Mouse (Mus musculus) myocyte (in vitro differentiated cells): ENCODE results near the gene Vinac1. TPM values are rescaled to one million over a fixed set of nuclear protein-coding genes. Genes with fewer than 3 reads are reported as not detected.

Experiments used
- H3K27me3 ChIP-seq: one replicate; pipeline ENCODE4 v1.6.1; 2011; ENCODE audit not compliant: control insufficient read depth, insufficient read depth, insufficient read length
- H3K36me3 ChIP-seq: one replicate; pipeline ENCODE4 v1.6.1; 2011; ENCODE audit not compliant: control insufficient read depth, insufficient read depth
- H3K4me2 ChIP-seq: one replicate; pipeline ENCODE4 v1.6.1; 2011; ENCODE audit warnings: low read depth, control low read depth
- H3K4me3 ChIP-seq: one replicate; pipeline ENCODE4 v1.5.1; 2011; ENCODE audit warnings: mild to moderate bottlenecking, control low read depth, moderate library complexity
- H3K79me2 ChIP-seq: one replicate; pipeline ENCODE4 v1.6.1; 2011; ENCODE audit not compliant: control insufficient read depth, insufficient read depth
- H3ac ChIP-seq: one replicate; pipeline ENCODE4 v1.6.1; 2011; ENCODE audit not compliant: control insufficient read depth, insufficient read length
- CEBPB ChIP-seq: IDR thresholded peaks from 2 replicates; pipeline ENCODE4 v1.6.1; 2011; ENCODE audit warnings: mild to moderate bottlenecking, moderate library complexity; ENCODE audit not compliant: poor library complexity, insufficient read depth, severe bottlenecking
- E2F4 ChIP-seq: IDR thresholded peaks from one replicate; pipeline ENCODE4 v1.6.1; 2011; ENCODE audit warnings: mild to moderate bottlenecking, control low read depth, moderate library complexity; ENCODE audit not compliant: insufficient read depth
- MAX ChIP-seq: IDR thresholded peaks from one replicate; pipeline ENCODE4 v1.6.1; 2011; ENCODE audit warnings: low read depth, mild to moderate bottlenecking, control low read depth
- MYOD1 ChIP-seq, 3 experiments: IDR thresholded peaks; one replicate each; pipeline ENCODE4 v1.6.1; 2011; ENCODE audit warnings: control low read depth in 2 of 3, low read depth in 2 of 3, mild to moderate bottlenecking in 2 of 3, moderate library complexity in 1 of 3; ENCODE audit not compliant: insufficient read length in 2 of 3, control insufficient read depth in 1 of 3
- MYOG ChIP-seq, 3 experiments: IDR thresholded peaks; one replicate each; pipeline ENCODE4 v1.6.1; 2011; ENCODE audit warnings: control low read depth in 2 of 3, low read depth in 2 of 3, mild to moderate bottlenecking in 2 of 3; ENCODE audit not compliant: insufficient read length in 2 of 3, control insufficient read depth in 1 of 3, insufficient read depth in 1 of 3
- POLR2A ChIP-seq: IDR thresholded peaks from one replicate; pipeline ENCODE4 v1.6.1; 2011; ENCODE audit warnings: low read depth, mild to moderate bottlenecking, control low read depth, moderate library complexity; ENCODE audit not compliant: insufficient read length
- POLR2AphosphoS2 ChIP-seq: IDR thresholded peaks from one replicate; pipeline ENCODE4 v1.6.1; 2011; ENCODE audit warnings: low read depth, control low read depth; ENCODE audit not compliant: insufficient read length
- REST ChIP-seq: IDR thresholded peaks from one replicate; pipeline ENCODE4 v1.6.1; 2011; ENCODE audit warnings: mild to moderate bottlenecking, control low read depth, moderate library complexity; ENCODE audit not compliant: insufficient read depth, insufficient read length
- SRF ChIP-seq: IDR thresholded peaks from one replicate; pipeline ENCODE4 v1.6.1; 2011; ENCODE audit warnings: low read depth; ENCODE audit not compliant: control insufficient read depth, insufficient read length
- TCF12 ChIP-seq: IDR thresholded peaks from one replicate; pipeline ENCODE4 v1.6.1; 2011; ENCODE audit warnings: mild to moderate bottlenecking, control low read depth; ENCODE audit not compliant: poor library complexity, insufficient read depth, severe bottlenecking
- TCF3 ChIP-seq: IDR thresholded peaks from one replicate; pipeline ENCODE4 v1.6.1; 2011; ENCODE audit warnings: low read depth, control low read depth; ENCODE audit not compliant: insufficient read length
- USF1 ChIP-seq: IDR thresholded peaks from one replicate; pipeline ENCODE4 v1.6.1; 2011; ENCODE audit warnings: low read depth, mild to moderate bottlenecking, control low read depth, moderate library complexity
- polyA plus RNA-seq: library from polyadenylated mRNA; unstranded; fragments of >200 nt; fragmentation: generic; extraction: Trizol; gene quantifications from one replicate; pipeline ENCODE4 v1.2.1, GENCODE M21; 2012; ENCODE audit warnings: missing spikeins

Vinac1 gene
- polyA plus RNA-seq, 1 experiment = 0.06 TPM

- no peaks in the 10 kb centered on the region for H3K27me3 ChIP-seq
- H3K4me2 ChIP-seq = no peak overlapping the region
- H3K4me3 ChIP-seq = no peak overlapping the region
- TF ChIP-seq MYOD1 (IDR thresholded peaks at IDR 0.05; ENCODE audit: control insufficient read depth in 1 of 3, insufficient read length in 2 of 3, low read depth in 2 of 3) (no peak), MAX (no peak), E2F4 (no peak), MYOG (IDR thresholded peaks at IDR 0.05; ENCODE audit: control insufficient read depth in 1 of 3, insufficient read depth in 1 of 3, insufficient read length in 2 of 3, low read depth in 2 of 3) (no peak), USF1 (no peak), REST (no peak), CEBPB (no peak), TCF3 (no peak), POLR2AphosphoS2 (no peak), SRF (no peak), POLR2A (no peak), TCF12 (no peak)
- no peaks in the 10 kb centered on the region for H3K79me2 ChIP-seq
- no peak overlapping the region for H3ac ChIP-seq
- no peaks in the 10 kb centered on the region for H3K36me3 ChIP-seq
These were observed 1.2 kb downstream of the Vinac1 start for GRCm38 (mm10) chr2:129046846-129047196.

- no peaks in the 10 kb centered on the region for H3K36me3 ChIP-seq
- H3K4me3 ChIP-seq = no peak overlapping the region
- no peaks in the 10 kb centered on the region for H3K79me2 ChIP-seq
- TF ChIP-seq TCF12 = no peak
- no peak for TF ChIP-seq REST
- no peak for TF ChIP-seq TCF3
- TF ChIP-seq SRF = no peak
- TF ChIP-seq MYOD1 (IDR thresholded peaks at IDR 0.05; ENCODE audit: control insufficient read depth in 1 of 3, insufficient read length in 2 of 3, low read depth in 2 of 3) = no peak
- no peak for TF ChIP-seq MYOG (IDR thresholded peaks at IDR 0.05; ENCODE audit: control insufficient read depth in 1 of 3, insufficient read depth in 1 of 3, insufficient read length in 2 of 3, low read depth in 2 of 3)
- no peak overlapping the region for H3K4me2 ChIP-seq
- no peaks in the 10 kb centered on the region for H3K27me3 ChIP-seq
- H3ac ChIP-seq = no peak overlapping the region
These were observed 1.7 kb downstream of the Vinac1 start for GRCm38 (mm10) chr2:129046172-129046845.

DNA sequence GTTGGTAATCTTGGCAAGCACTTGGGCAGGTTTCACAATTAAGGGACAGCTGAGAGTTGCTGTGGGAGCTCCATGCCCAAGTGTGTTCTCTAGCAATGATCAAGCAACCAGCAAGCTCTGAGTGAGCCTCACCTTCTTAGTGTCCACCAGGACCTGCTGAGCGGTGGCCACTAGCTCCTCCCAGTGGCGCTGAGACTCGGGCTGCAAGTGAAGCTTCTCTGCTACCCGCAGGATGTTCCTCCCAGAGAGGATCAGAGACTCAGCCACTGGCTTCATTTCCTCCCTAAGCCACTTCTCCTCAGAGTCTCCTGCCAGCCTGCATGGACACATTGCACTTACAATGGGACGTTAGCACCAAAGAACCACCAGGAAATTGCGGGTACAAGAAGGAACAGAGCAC lies 7.4 kb downstream of the Vinac1 start:
- H3K4me2 ChIP-seq = no peak overlapping the region
- no peak overlapping the region for H3K4me3 ChIP-seq
- no peak overlapping the region for H3ac ChIP-seq
- no peaks in the 10 kb centered on the region for H3K79me2 ChIP-seq
- no peak for TF ChIP-seq CEBPB
- no peaks in the 10 kb centered on the region for H3K27me3 ChIP-seq
- no peaks in the 10 kb centered on the region for H3K36me3 ChIP-seq

GRCm38 (mm10) chr2:129038937-129039631 lies 8.9 kb downstream of the Vinac1 start:
- Histone ChIP-seq H3K79me2 (no peaks in the 10 kb centered on the region), H3K4me2 (peak overlapping the region; percentile 62), H3K27me3 (no peaks in the 10 kb centered on the region), H3K4me3 (no peak overlapping the region), H3ac (no peak overlapping the region), H3K36me3 (no peaks in the 10 kb centered on the region)
- no peak for TF ChIP-seq SRF
- peak in 1 of 3 experiments; percentile 29 for TF ChIP-seq MYOD1 (IDR thresholded peaks at IDR 0.05; ENCODE audit: control insufficient read depth in 1 of 3, insufficient read length in 2 of 3, low read depth in 2 of 3)

DNA sequence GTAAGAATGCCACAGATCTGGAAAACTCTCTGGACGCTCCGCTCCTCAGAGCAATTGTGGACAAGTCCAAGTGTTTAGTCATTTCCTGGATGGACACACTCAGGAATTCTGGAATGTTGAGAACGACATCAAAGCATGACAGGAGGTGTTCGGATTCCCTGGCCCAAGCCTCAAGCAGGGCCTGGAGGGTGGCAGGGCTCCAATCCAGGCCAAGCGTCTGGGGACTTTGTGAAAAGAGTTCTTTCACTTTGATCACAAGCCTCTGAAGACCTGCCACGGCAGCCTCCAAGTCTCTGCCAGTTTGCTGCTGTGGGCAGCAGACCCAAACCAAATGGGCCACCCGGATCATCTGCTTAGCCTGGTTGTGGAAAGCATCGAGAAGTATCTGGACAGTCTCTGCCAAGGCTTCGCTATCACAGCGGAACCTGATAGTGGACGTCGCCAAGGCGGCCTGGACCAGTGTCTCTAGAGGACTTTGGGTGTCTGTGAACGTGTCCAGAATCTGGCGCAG lies 9.5 kb downstream of the Vinac1 start:
- no peaks in the 10 kb centered on the region for H3K27me3 ChIP-seq
- H3K4me3 ChIP-seq = no peak overlapping the region

More for the DNA sequence above, 9.5 kb downstream of the Vinac1 start:
- no peak for TF ChIP-seq E2F4
- TF ChIP-seq REST = no peak
- TF ChIP-seq USF1 = no peak
- TF ChIP-seq MAX = no peak
- TF ChIP-seq POLR2A = no peak
- TF ChIP-seq TCF3 = no peak
- no peak for TF ChIP-seq POLR2AphosphoS2
- no peak for TF ChIP-seq SRF
- no peak for TF ChIP-seq MYOD1 (IDR thresholded peaks at IDR 0.05; ENCODE audit: control insufficient read depth in 1 of 3, insufficient read length in 2 of 3, low read depth in 2 of 3)
- Histone ChIP-seq H3K36me3 (no peaks in the 10 kb centered on the region), H3K79me2 (no peaks in the 10 kb centered on the region), H3ac (no peak overlapping the region), H3K4me2 (peak overlapping the region; percentile 62)
